Mouse (Mus musculus) hindbrain, embryonic 10.5 days (tissue): ENCODE results near the gene Cyp2c38. TPM values are rescaled to one million over a fixed set of nuclear protein-coding genes. Genes with fewer than 3 reads are reported as not detected.
"Not testable (repeated sequence)": the region's sequence is repeated elsewhere in the genome, so short reads cannot be mapped to it uniquely, and the experiment has no call there.

Experiments
- DNase-seq: peaks from one replicate; pipeline ENCODE4 v3.0.0-alpha.2; 2017; ENCODE audit warnings: low spot score
- H3K27ac ChIP-seq: fragments of 300-500 bp; sonication (generic); 2 replicates; pipeline ENCODE4 v1.5.1; 2016; ENCODE audit warnings: mild to moderate bottlenecking, moderate library complexity
- H3K27me3 ChIP-seq: fragments of 300-500 bp; sonication (generic); 2 replicates; pipeline ENCODE4 v1.6.1; 2016; ENCODE audit warnings: mild to moderate bottlenecking; ENCODE audit not compliant: poor library complexity, insufficient read depth, severe bottlenecking
- H3K36me3 ChIP-seq: fragments of 300-500 bp; sonication (generic); 2 replicates; pipeline ENCODE4 v1.6.1; 2016; ENCODE audit warnings: mild to moderate bottlenecking, moderate library complexity
- H3K4me1 ChIP-seq: fragments of 300-500 bp; sonication (generic); replicated peaks from 2 replicates; pipeline ENCODE4 v1.6.1; 2016; ENCODE audit warnings: mild to moderate bottlenecking
- H3K4me3 ChIP-seq: fragments of 300-500 bp; sonication (generic); 2 replicates; pipeline ENCODE4 v1.5.1; 2016; ENCODE audit warnings: mild to moderate bottlenecking, moderate library complexity
- H3K9me3 ChIP-seq: fragments of 300-500 bp; sonication (generic); 2 replicates; pipeline ENCODE4 v1.6.1; 2016; ENCODE audit warnings: mild to moderate bottlenecking, moderate library complexity
- WGBS: fragments of 180-500 bp; shearing (Covaris S2); methylation state at CpG from one replicate; pipeline ENCODE4 v1.1.7; 2016; 5-methylcytosine and 5-hydroxymethylcytosine counted together
- polyA plus RNA-seq: library from polyadenylated mRNA; unstranded; fragments of >200 nt; fragmentation: Nextera tagmentation; extraction: Ambion mirVana; gene quantifications from 2 replicates; pipeline ENCODE4 v1.2.1, GENCODE M21; 2016

Cyp2c38 gene
- polyA plus RNA-seq = not detected in 2 replicates

DNA sequence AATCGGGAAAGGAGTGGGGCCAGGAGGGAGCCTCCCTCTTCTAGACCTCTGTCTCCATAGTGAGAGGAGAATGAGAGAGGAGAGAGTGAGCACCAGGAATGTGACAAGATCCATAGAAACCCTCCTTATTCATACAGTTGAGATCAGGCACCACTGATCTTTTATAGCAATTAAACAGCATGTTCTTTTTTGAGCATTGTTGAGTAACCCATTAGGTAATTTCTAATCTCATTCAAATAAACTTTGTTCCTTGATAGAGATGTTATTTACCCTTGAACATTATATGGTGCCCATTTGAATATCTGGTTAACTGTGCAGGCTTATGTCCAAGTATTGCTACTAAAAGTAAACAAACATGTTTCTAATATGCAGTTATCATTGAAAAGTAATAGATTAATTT, at the start of gene Cyp2c38:
Gene Cyp2c38 (minus strand): TSS at position 135 of the 400 bp plus-strand sequence.
- DNase-seq = no peak
- no peaks in the 10 kb centered on the region for H3K36me3 ChIP-seq
- H3K4me3 ChIP-seq = no peak within 1 kb of the TSS
- H3K27ac ChIP-seq = no peak within 1 kb of the TSS
- peaks cover 14% of the 10 kb centered on the region for H3K9me3 ChIP-seq
- WGBS = 96% methylated on average over 1 of the region's 1 CpGs
- no peaks in the 10 kb centered on the region for H3K27me3 ChIP-seq
- H3K4me1 ChIP-seq = no peaks in the 10 kb centered on the region

GRCm38 (mm10) chr19:39510534-39510933, 47.7 kb upstream of the Cyp2c38 start, which contains the start of gene Cyp2c39:
Cyp2c39 (plus strand) TSS chr19:39510862.
- H3K27ac ChIP-seq = no peak within 1 kb of the TSS
- no peaks in the 10 kb centered on the region for H3K4me1 ChIP-seq
- H3K36me3 ChIP-seq = no peaks in the 10 kb centered on the region
- H3K4me3 ChIP-seq = no peak within 1 kb of the TSS
- peaks cover 26% of the 10 kb centered on the region for H3K9me3 ChIP-seq
- no peak for DNase-seq
- H3K27me3 ChIP-seq = no peaks in the 10 kb centered on the region
- WGBS = 84% methylated on average over 4 of the region's 4 CpGs

DNA sequence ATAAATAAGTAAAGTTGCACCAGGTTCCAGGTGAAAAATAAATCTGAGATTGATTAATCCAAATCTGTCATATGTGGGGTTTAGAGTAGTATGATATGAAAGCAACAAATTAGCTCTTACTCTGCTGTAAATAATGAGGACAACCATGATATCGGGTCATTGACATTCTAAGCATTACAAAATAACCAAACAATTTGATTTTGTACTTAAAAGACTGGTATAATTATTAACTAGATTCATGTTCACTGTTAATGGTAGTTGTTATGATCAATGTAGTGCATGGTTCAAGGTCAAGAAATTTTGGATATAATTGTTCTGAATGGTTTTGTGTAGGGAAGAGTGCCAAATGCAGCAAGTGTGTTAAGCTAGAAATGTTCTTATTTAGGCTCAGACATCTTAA, 46.7 kb upstream of the Cyp2c38 start:
- Histone ChIP-seq H3K4me3 (no peak overlapping the region), H3K27ac (no peak overlapping the region), H3K9me3 (peaks cover 19% of the 10 kb centered on the region), H3K36me3 (no peaks in the 10 kb centered on the region), H3K27me3 (no peaks in the 10 kb centered on the region), H3K4me1 (no peaks in the 10 kb centered on the region)
- WGBS = 81% methylated on average over 1 of the region's 1 CpGs
- no peak for DNase-seq

DNA sequence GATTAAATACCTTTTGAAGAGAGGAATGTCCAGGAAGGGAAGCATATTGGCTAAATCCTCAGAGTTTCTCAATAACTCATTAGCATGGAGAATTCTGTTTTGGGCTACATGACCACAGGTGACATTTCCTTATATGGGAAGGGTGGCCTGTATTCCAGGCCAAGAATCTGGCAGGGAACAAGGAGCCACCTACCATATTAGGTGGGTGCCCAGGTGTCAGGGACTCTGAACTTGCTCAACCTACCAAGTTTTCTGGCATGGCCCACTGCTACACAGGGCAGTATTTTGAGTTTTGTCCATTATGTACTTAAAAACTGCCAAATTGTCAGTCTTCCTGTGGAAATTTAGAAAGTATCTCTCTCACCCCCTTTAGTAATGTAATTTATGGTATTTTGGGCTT, 43.5 kb upstream of the Cyp2c38 start:
- no peaks in the 10 kb centered on the region for H3K36me3 ChIP-seq
- H3K27ac ChIP-seq = no peak overlapping the region
- no peaks in the 10 kb centered on the region for H3K4me1 ChIP-seq
- no peak overlapping the region for H3K4me3 ChIP-seq
- DNase-seq = no peak
- H3K27me3 ChIP-seq = no peaks in the 10 kb centered on the region
- peaks cover 22% of the 10 kb centered on the region for H3K9me3 ChIP-seq

DNA sequence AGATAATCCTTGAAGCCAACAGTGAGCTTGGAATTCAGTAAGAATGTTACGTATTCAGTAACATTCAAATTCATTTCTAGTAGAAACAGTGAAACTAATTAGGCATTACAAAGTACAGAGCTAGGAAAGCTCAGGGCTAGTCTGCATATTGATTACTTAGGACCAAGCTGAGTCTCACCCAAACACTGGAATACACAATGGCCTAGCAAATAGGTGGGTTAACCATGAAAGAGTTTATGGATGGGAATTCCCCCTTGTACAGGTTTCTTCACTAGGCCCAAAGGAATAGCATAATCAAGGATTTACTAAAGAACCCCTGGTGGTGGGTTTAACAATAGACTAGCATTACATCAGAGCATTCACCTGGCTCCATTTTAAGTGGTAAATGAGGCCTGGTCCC, 21.1 kb upstream of the Cyp2c38 start:
- peaks cover 66% of the 10 kb centered on the region for H3K9me3 ChIP-seq

GRCm38 (mm10) chr19:39463923-39464322, 1.0 kb upstream of the Cyp2c38 start:
- H3K4me1 ChIP-seq = no peaks in the 10 kb centered on the region

More for the DNA sequence above, 21.1 kb upstream of the Cyp2c38 start:
- H3K27ac ChIP-seq, H3K36me3 ChIP-seq, DNase-seq, H3K4me1 ChIP-seq, H3K27me3 ChIP-seq, H3K4me3 ChIP-seq: not testable (repeated sequence)
- 94% methylated on average over 1 of the region's 1 CpGs for WGBS

More at GRCm38 (mm10) chr19:39463923-39464322, 1.0 kb upstream of the Cyp2c38 start:
- Histone ChIP-seq H3K9me3 (peaks cover 14% of the 10 kb centered on the region), H3K27ac (no peak overlapping the region), H3K36me3 (no peaks in the 10 kb centered on the region), H3K4me3 (no peak overlapping the region), H3K27me3 (no peaks in the 10 kb centered on the region)
- no peak for DNase-seq

Other genes starting within 250 kb of the Cyp2c38 start
- not detected in 2 replicates for gene Cyp2c29, start 193.7 kb downstream of the Cyp2c38 start, polyA plus RNA-seq
- gene Cyp2c39, start 47.8 kb upstream of the Cyp2c38 start, polyA plus RNA-seq = not detected in 2 replicates
- gene Cyp2c67, start 186.0 kb upstream of the Cyp2c38 start, polyA plus RNA-seq = not detected in 2 replicates